Mouse (Mus musculus) heart, postnatal 0 days (tissue): ENCODE measurements around the gene Zcchc10.

Experiments
- CTCF ChIP-seq: IDR thresholded peaks from 2 replicates; pipeline ENCODE4 v1.5.1; 2016; ENCODE audit warnings: antibody characterized with exemption, control low read depth, low read depth
- EP300 ChIP-seq: IDR thresholded peaks from 2 replicates; pipeline ENCODE4 v1.6.1; 2016; ENCODE audit warnings: antibody characterized with exemption, low read depth

DNA sequence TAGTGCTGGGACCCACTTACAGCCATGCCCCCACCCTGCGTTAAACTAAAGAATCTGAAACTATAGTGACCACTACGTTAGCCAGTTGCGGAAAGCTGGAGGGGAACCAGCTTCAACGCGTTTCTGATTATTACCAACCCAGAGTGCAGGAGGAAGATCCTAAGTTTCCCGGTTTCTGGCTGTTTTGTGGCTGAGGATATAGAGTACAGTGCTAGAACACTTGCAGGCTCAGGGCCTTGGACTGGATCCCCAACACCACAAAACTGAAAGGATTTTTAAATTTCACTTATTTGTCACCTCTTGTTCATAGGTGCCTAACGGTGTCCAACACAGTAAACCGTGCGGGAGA, 23.3 kb upstream of the Zcchc10 start:
- TF ChIP-seq CTCF (no peak), EP300 (no peak)
